In the genomic region with DNA sequence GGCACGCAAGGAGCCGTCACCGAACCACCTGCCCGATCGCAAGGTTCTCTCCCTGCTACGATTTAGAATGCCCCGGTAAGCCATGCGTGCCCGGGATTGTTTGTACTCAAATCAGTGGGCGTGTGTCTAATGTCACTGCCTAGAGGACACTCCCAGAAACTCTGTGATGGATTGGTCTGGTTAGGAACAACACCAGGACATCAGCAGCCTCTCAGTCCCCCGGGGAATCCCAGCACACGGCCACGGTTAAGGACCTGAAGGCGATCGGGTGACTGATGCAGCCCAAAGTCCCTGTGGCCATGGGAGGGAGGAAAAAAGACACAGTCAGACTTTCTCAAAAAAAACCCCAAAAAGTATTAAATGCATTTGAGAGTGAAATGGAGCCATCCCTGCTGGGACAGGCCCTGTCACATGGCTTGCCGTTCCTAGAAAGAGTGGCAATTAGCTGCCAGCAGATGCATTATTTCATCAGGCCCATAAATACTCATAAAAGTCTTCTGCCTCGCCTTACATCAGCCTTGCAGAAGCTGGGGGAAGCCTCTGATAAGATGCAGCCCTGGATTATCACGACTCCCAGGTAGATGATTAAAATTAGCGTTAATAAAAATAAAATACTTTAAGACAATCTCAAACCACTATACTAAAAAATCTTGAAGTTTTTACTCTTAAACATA, we compare ENCODE assay signal across 14 mouse cellular contexts. TPM values are rescaled to one million over a fixed set of nuclear protein-coding genes. Genes with fewer than 3 reads are reported as not detected.
DNase-seq lines count a peak whose midpoint lies in the region; ATAC-seq and TF ChIP-seq lines count a peak whose summit lies in the region.
"Had no signal": no experiment of that assay in that cellular context is flagged by ENCODE, and none has a peak within 500 bp of the region (broad histone marks: within the 10 kb centered on the region; RNA-seq: fewer than 3 reads in every experiment).

No protein-coding gene starts in this region.

- H3K4me1 ChIP-seq in kidney, embryonic 14.5 days (ENCODE audit: control insufficient read depth, insufficient read depth, low read length), result 0 out of 2 replicates have a peak, but pooled peaks cover 4% of the 10 kb centered on the region
- H3K4me1 ChIP-seq in ES-E14 (ENCODE audit: control insufficient read depth in 2 of 2, insufficient read depth in 2 of 2, low read length in 2 of 2, poor library complexity in 1 of 2), result peaks cover 14 to 43% of the 10 kb centered on the region in 2 experiments
- H3K4me1 ChIP-seq in neural tube, embryonic 14.5 days (ENCODE audit: control insufficient read depth, insufficient read depth, low read length), result peaks cover 21% of the 10 kb centered on the region

- H3K27me3 ChIP-seq in kidney, embryonic 14.5 days (ENCODE audit: control insufficient read depth, insufficient read depth, low read length), result peaks cover 17% of the 10 kb centered on the region
- no peaks in the 10 kb centered on the region for H3K27me3 ChIP-seq in neural tube, embryonic 14.5 days (ENCODE audit: control insufficient read depth, insufficient read depth, low read length)
- H3K27me3 ChIP-seq: forebrain, embryonic 15.5 days; heart, embryonic 13.5 days; megakaryocyte, embryonic 14.5 days had no signal

- 24% methylated on average over 19 of the region's 19 CpGs for WGBS in kidney, embryonic 14.5 days
- WGBS in neural tube, embryonic 14.5 days, result 14% methylated on average over 19 of the region's 19 CpGs

- H3K27ac ChIP-seq in kidney, embryonic 14.5 days (ENCODE audit: low read depth, low read length), result no peak overlapping the region
- no peak overlapping the region for H3K27ac ChIP-seq in ES-E14 (ENCODE audit: insufficient read depth, low read depth, low read length, poor library complexity, severe bottlenecking)
- no peak overlapping the region for H3K27ac ChIP-seq in neural tube, embryonic 14.5 days (ENCODE audit: low read depth, low read length)
- H3K27ac ChIP-seq: heart, embryonic 13.5 days; hindbrain, embryonic 10.5 days; limb, embryonic 12.5 days had no signal

- H3K4me3 ChIP-seq in kidney, embryonic 14.5 days (ENCODE audit: low read length), result no peak overlapping the region
- H3K4me3 ChIP-seq in ES-E14 (ENCODE audit: insufficient read depth in 1 of 2, low read depth in 1 of 2, low read length in 2 of 2, poor library complexity in 1 of 2, severe bottlenecking in 1 of 2), result peak overlapping the region; percentile 28 to 41; a peak in 3 of 4 replicates
- H3K4me3 ChIP-seq in neural tube, embryonic 14.5 days (ENCODE audit: low read depth, low read length), result no peak overlapping the region
- H3K4me3 ChIP-seq: forebrain, embryonic 15.5 days; heart, embryonic 13.5 days; hindbrain, embryonic 10.5 days; limb, embryonic 12.5 days; megakaryocyte, embryonic 14.5 days had no signal

- H3K4me2 ChIP-seq in kidney, embryonic 14.5 days (replicated peaks; ENCODE audit: low read depth, low read length), result no peak overlapping the region
- H3K4me2 ChIP-seq in neural tube, embryonic 14.5 days (ENCODE audit: low read depth, low read length), result 0 out of 2 replicates have a peak overlapping the region, but pooled peaks have one; percentile 11
- H3K4me2 ChIP-seq: forebrain, embryonic 15.5 days; heart, embryonic 13.5 days; limb, embryonic 12.5 days had no signal

- H3K9me3 ChIP-seq in kidney, embryonic 14.5 days (ENCODE audit: control insufficient read depth, low read length), result no peaks in the 10 kb centered on the region
- H3K9me3 ChIP-seq in ES-E14 (ENCODE audit: control insufficient read depth, insufficient read depth, low read depth, low read length), result no peaks in the 10 kb centered on the region
- H3K9me3 ChIP-seq in neural tube, embryonic 14.5 days (ENCODE audit: control insufficient read depth, low read length), result no peaks in the 10 kb centered on the region
- H3K9me3 ChIP-seq: forebrain, embryonic 15.5 days; heart, embryonic 13.5 days; hindbrain, embryonic 10.5 days; limb, embryonic 12.5 days; megakaryocyte, embryonic 14.5 days had no signal

- no peak overlapping the region for H3K9ac ChIP-seq in kidney, embryonic 14.5 days (ENCODE audit: low read depth, low read length)
- peak overlapping the region; percentile 36 for H3K9ac ChIP-seq in ES-E14 (ENCODE audit: insufficient read depth, low read depth, low read length, poor library complexity, severe bottlenecking)
- no peak overlapping the region for H3K9ac ChIP-seq in neural tube, embryonic 14.5 days (replicated peaks; ENCODE audit: low read depth, low read length)
- H3K9ac ChIP-seq: forebrain, embryonic 15.5 days; heart, embryonic 13.5 days; limb, embryonic 12.5 days had no signal

- DNase-seq in kidney, postnatal 25 days, result no peak
- DNase-seq in ES-E14 (ENCODE audit: low read depth, low spot score), result no peak
- peak; percentile 69 for DNase-seq in ZHBTc4 (ENCODE audit: low read depth, low spot score)
- no peak for DNase-seq in right cerebral cortex, postnatal 36 days (ENCODE audit: low spot score in 2 of 2)
- no peak for DNase-seq in layer of hippocampus, postnatal 25 days (ENCODE audit: extremely low spot score in 1 of 2, low spot score in 1 of 2)
- DNase-seq: cerebellum, postnatal 36 days; thymus, postnatal 14 days had no signal

- no peaks in the 10 kb centered on the region for H3K36me3 ChIP-seq in kidney, embryonic 14.5 days (ENCODE audit: control insufficient read depth, insufficient read depth, low read length)
- no peaks in the 10 kb centered on the region for H3K36me3 ChIP-seq in ES-E14 (ENCODE audit: control insufficient read depth, insufficient read depth, low read length, poor library complexity, severe bottlenecking)
- no peaks in the 10 kb centered on the region for H3K36me3 ChIP-seq in neural tube, embryonic 14.5 days (ENCODE audit: control insufficient read depth, insufficient read depth, low read length)
- H3K36me3 ChIP-seq: forebrain, embryonic 15.5 days; heart, embryonic 13.5 days; hindbrain, embryonic 10.5 days; limb, embryonic 12.5 days had no signal

- in situ Hi-C loops in ES-E14 (cut with MboI; ENCODE audit: low sequenced_read_pairs in 2 of 2, unreplicated experiment in 2 of 2), result no loop called here

- peak; percentile 85 for ATAC-seq in kidney, embryonic 14.5 days (ENCODE audit: low FRiP score, low TSS enrichment)
- ATAC-seq in neural tube, embryonic 14.5 days (ENCODE audit: low read depth), result peak; percentile 33; the same call in 1 of the 2 replicates
- ATAC-seq: forebrain, embryonic 15.5 days had no signal

TF ChIP-seq in ES-E14, 5 proteins besides CTCF, POLR2A, EP300 and RAD21:
- TF ChIP-seq MAFK (IDR thresholded peaks at IDR 0.05; ENCODE audit: insufficient read depth, low read depth, low read length), result no peak
- TF ChIP-seq ZNF384 (IDR thresholded peaks at IDR 0.05; ENCODE audit: low read depth, low read length), result no peak
- no peak for TF ChIP-seq ZC3H11A (IDR thresholded peaks at IDR 0.05; ENCODE audit: borderline replicate concordance, low read depth, low read length)
- TF ChIP-seq HCFC1 (IDR thresholded peaks at IDR 0.05; ENCODE audit: borderline replicate concordance, insufficient read depth, low read length), result no peak
- no peak for TF ChIP-seq CHD2 (IDR thresholded peaks at IDR 0.05; ENCODE audit: low read depth, low read length)

RNA-seq across cellular contexts. Expression of a gene that starts 8.0 kb away (rescaled TPM):
- polyA plus RNA-seq in kidney, embryonic 14.5 days (2014; fragmentation: Nextera tagmentation; extraction: Ambion mirVana), result 10.2 and 13.0 TPM in 2 replicates
- total RNA-seq in ES-E14 (2012; rRNA removed), result 8.4 and 12.6 TPM in 2 replicates
- polyA plus RNA-seq in neural tube, embryonic 14.5 days (2014; fragmentation: Nextera tagmentation; extraction: Ambion mirVana), result 12.8 and 13.6 TPM in 2 replicates
- total RNA-seq in layer of hippocampus, postnatal 25 days (2021), result 1 to 10 TPM; 5.9 to 6.4 TPM

Comparison
In these comparisons a context has a peak if more than half of its experiments do, and no peak if none do; other contexts are left out.
1. H3K4me3 ChIP-seq: peak in ES-E14 (2 of 2); none in kidney, embryonic 14.5 days (single experiment) and neural tube, embryonic 14.5 days (single experiment).